Mouse (Mus musculus): ENCODE results near the gene Vasn. TPM values are rescaled to one million over a fixed set of nuclear protein-coding genes. Genes with fewer than 3 reads are reported as not detected.

Vasn gene
- 18.3 and 18.4 TPM in 2 replicates for polyA plus RNA-seq (2015; fragmentation: Nextera tagmentation; extraction: Ambion mirVana)

GRCm38 (mm10) chr16:4639831-4640237 lies at the start of gene Vasn, which contains the start of gene Dnaja3:
TSS of gene Vasn (plus strand) at chr16:4639941.
TSS of gene Dnaja3 (plus strand) at chr16:4639989.
- Histone ChIP-seq H3K4me2 (ENCODE audit: low read depth, low read length) (peak within 1 kb of the TSS; percentile 78), H3K4me1 (ENCODE audit: control insufficient read depth, insufficient read depth, low read length) (peaks cover 46% of the 10 kb centered on the region), H3K27ac (ENCODE audit: low read length) (peak within 1 kb of the TSS; percentile 97), H3K27me3 (ENCODE audit: control insufficient read depth, insufficient read depth, low read length) (no peaks in the 10 kb centered on the region), H3K9me3 (replicated peaks; ENCODE audit: control insufficient read depth, low read length) (no peaks in the 10 kb centered on the region), H3K4me3 (replicated peaks; ENCODE audit: low read length) (peak within 1 kb of the TSS; percentile 83), H3K9ac (ENCODE audit: low read length) (peak within 1 kb of the TSS; percentile 89), H3K36me3 (ENCODE audit: control insufficient read depth, insufficient read depth, low read length) (no peaks in the 10 kb centered on the region)
- WGBS: 2% methylated on average over 22 of the region's 22 CpGs
- ATAC-seq (ENCODE audit: insufficient read depth, low FRiP score): peak; percentile 90

GRCm38 (mm10) chr16:4590236-4590635 lies 49.5 kb upstream of the Vasn start:
- no peak for ATAC-seq (ENCODE audit: insufficient read depth, low FRiP score)
- no peaks in the 10 kb centered on the region for H3K27me3 ChIP-seq (ENCODE audit: control insufficient read depth, insufficient read depth, low read length)
- H3K27ac ChIP-seq (ENCODE audit: low read length): no peak overlapping the region
- H3K9ac ChIP-seq (ENCODE audit: low read length): no peak overlapping the region
- 94% methylated on average over 9 of the region's 9 CpGs for WGBS
- no peaks in the 10 kb centered on the region for H3K9me3 ChIP-seq (replicated peaks; ENCODE audit: control insufficient read depth, low read length)
- H3K4me1 ChIP-seq (ENCODE audit: control insufficient read depth, insufficient read depth, low read length): peaks cover 28% of the 10 kb centered on the region
- H3K36me3 ChIP-seq (ENCODE audit: control insufficient read depth, insufficient read depth, low read length): peaks cover 4% of the 10 kb centered on the region; the same call in 1 of the 2 replicates
- no peak overlapping the region for H3K4me2 ChIP-seq (ENCODE audit: low read depth, low read length)
- no peak overlapping the region for H3K4me3 ChIP-seq (replicated peaks; ENCODE audit: low read length)

DNA sequence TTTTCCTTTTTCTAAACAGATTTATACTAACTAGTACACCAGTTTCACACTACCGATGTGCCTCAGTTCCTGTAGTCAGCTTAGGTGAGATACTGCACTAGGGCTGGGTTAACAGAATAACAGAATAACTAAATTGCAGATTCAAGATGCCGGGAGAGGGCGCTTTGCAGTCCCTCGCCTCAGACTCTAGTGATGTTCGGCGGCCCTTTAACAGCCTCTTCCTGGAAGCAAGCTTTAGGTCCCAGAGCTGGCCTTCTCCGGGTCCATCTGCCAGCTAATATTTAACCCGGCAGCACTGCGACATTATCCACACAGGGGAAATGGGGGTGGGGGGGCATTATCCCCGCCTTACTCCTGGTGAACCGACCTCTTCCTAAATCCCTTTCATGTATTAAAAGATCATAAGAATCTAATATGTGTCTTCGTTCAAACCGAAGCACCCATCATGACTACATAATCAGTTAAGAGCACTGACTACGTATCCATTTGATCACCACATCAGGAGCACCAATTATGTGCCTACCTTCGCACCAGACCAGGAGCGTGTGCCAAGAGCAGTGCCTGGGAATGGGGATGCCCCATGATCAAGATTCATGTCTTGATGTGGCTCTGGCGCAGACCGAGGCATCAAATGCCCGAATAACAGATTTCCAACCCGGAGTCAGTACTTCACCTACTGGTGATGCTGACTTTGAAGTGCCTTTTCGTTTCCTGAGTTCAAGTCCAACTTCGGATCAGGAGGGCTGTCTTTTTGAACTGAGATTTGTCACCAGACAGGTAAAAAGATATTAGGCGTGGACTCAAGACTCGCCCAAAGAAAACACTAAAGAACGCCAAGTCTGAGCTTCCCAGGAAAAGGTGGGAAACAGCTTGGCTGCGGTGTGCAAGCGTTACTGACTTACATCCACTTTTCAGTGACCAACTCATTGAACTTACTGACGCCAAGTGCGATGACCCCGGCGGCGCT lies 46.5 kb upstream of the Vasn start:
- Histone ChIP-seq H3K4me3 (replicated peaks; ENCODE audit: low read length) (peak overlapping the region; percentile 80), H3K4me2 (ENCODE audit: low read depth, low read length) (peak overlapping the region; percentile 63), H3K27ac (ENCODE audit: low read length) (peak overlapping the region; percentile 91), H3K9ac (ENCODE audit: low read length) (peak overlapping the region; percentile 93), H3K27me3 (ENCODE audit: control insufficient read depth, insufficient read depth, low read length) (no peaks in the 10 kb centered on the region), H3K36me3 (ENCODE audit: control insufficient read depth, insufficient read depth, low read length) (peaks cover 4% of the 10 kb centered on the region; the same call in 1 of the 2 replicates), H3K4me1 (ENCODE audit: control insufficient read depth, insufficient read depth, low read length) (peaks cover 45% of the 10 kb centered on the region), H3K9me3 (replicated peaks; ENCODE audit: control insufficient read depth, low read length) (no peaks in the 10 kb centered on the region)
- ATAC-seq (ENCODE audit: insufficient read depth, low FRiP score): no peak
- 12% methylated on average over 32 of the region's 32 CpGs for WGBS

DNA sequence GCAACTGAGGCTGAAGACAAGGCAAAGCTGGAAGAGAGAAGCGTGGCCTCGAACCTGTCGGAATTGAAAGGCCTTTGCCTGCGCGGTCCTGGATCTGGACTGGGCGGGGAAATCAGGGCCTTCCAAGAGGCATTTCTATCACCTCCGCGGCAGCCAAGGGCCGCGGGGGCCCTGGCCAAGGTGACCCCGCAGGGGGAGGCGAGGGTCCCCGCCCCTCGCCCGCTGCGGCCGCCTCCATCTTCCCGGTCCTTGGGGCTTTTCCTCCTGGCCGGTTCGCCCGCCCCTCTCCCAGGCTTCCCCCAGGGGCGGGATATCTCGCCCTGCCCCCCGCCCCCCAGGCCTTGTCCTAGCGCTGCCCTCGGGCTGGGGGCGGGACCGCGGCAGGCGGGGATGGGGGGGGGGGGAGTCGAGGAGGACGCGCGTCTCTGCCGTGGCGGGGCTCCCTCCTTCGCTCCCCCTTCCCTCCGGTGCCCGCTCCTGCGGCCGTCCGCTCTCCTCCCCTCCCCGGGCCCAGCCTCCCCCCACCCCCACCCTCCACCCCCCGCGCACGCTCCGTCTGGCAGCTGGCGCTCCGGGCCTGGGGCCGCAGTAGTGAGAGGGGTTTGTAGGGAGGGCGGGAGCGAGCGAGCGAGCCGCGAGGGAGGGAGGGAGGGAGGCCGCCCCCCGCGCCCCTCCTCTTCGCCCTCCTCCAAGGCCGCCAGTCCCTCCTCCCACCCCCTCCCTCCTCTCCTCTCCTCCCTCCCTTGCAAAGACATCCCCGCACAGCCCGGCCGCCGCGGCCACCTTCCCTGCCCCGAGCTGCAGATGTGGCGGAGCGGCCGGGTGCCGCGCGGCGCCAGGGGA lies 45.5 kb upstream of the Vasn start, which contains the start of gene Glis2:
Gene Glis2 (plus strand): TSS at position 743 of the 843 bp plus-strand sequence.
- 1% methylated on average over 33 of the region's 74 CpGs for WGBS
- Histone ChIP-seq H3K27me3 (ENCODE audit: control insufficient read depth, insufficient read depth, low read length) (no peaks in the 10 kb centered on the region), H3K4me1 (ENCODE audit: control insufficient read depth, insufficient read depth, low read length) (peaks cover 55% of the 10 kb centered on the region), H3K4me2 (ENCODE audit: low read depth, low read length) (peak within 1 kb of the TSS; percentile 63), H3K4me3 (replicated peaks; ENCODE audit: low read length) (peak within 1 kb of the TSS; percentile 80), H3K27ac (ENCODE audit: low read length) (peak within 1 kb of the TSS; percentile 91), H3K9me3 (replicated peaks; ENCODE audit: control insufficient read depth, low read length) (no peaks in the 10 kb centered on the region), H3K36me3 (ENCODE audit: control insufficient read depth, insufficient read depth, low read length) (peaks cover 4% of the 10 kb centered on the region; the same call in 1 of the 2 replicates), H3K9ac (ENCODE audit: low read length) (peak within 1 kb of the TSS; percentile 93)
- peak; percentile 89 for ATAC-seq (ENCODE audit: insufficient read depth, low FRiP score)

- peak overlapping the region; percentile 63 for H3K4me2 ChIP-seq (ENCODE audit: low read depth, low read length)
- H3K27ac ChIP-seq (ENCODE audit: low read length): peak overlapping the region; percentile 91
- peaks cover 57% of the 10 kb centered on the region for H3K4me1 ChIP-seq (ENCODE audit: control insufficient read depth, insufficient read depth, low read length)
- peak overlapping the region; percentile 93 for H3K9ac ChIP-seq (ENCODE audit: low read length)
- ATAC-seq (ENCODE audit: insufficient read depth, low FRiP score): no peak
- no peaks in the 10 kb centered on the region for H3K9me3 ChIP-seq (replicated peaks; ENCODE audit: control insufficient read depth, low read length)
- no peaks in the 10 kb centered on the region for H3K27me3 ChIP-seq (ENCODE audit: control insufficient read depth, insufficient read depth, low read length)
- H3K36me3 ChIP-seq (ENCODE audit: control insufficient read depth, insufficient read depth, low read length): peaks cover 4% of the 10 kb centered on the region; the same call in 1 of the 2 replicates
- peak overlapping the region; percentile 80 for H3K4me3 ChIP-seq (replicated peaks; ENCODE audit: low read length)
- under 1% methylated on average over 39 of the region's 52 CpGs for WGBS
These were observed 44.8 kb upstream of the Vasn start for GRCm38 (mm10) chr16:4594814-4595526.

- WGBS: 6% methylated on average over 5 of the region's 5 CpGs
- peak overlapping the region; percentile 80 for H3K4me3 ChIP-seq (replicated peaks; ENCODE audit: low read length)
These were observed 44.2 kb upstream of the Vasn start for GRCm38 (mm10) chr16:4595527-4595963.

DNA sequence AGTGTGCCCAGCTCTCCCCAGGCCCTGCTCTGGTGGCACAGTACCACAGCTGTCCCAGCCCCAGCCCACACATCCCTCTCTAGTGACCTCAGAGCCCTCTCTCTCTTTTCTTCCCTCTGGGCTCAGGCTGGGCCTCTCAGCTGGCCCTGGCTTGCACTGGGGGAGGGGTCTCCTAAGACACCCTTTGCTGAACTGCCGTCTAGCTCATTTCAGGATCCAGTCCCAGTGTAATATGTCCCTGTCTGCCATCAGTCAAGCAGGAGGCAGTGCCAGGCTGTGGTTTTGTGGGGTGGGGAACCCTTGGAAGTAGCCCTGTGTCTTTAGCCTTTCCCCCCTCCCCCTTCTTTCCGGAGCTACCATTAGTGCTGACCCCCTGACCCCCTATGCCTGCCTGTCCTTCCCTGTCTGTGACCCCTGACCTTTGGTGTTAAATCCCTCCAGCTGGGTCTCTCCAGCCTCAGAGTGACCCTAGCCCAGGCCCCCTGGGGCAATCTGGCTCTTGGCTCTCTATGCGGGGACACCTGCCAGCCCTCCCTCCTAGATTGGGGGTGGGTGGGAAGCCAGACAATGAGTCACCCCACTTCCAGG lies 43.5 kb upstream of the Vasn start:
- Histone ChIP-seq H3K9ac (ENCODE audit: low read length) (peak overlapping the region; percentile 93), H3K9me3 (replicated peaks; ENCODE audit: control insufficient read depth, low read length) (no peaks in the 10 kb centered on the region), H3K4me1 (ENCODE audit: control insufficient read depth, insufficient read depth, low read length) (peaks cover 63% of the 10 kb centered on the region), H3K27me3 (ENCODE audit: control insufficient read depth, insufficient read depth, low read length) (no peaks in the 10 kb centered on the region), H3K4me2 (ENCODE audit: low read depth, low read length) (peak overlapping the region; percentile 63), H3K36me3 (ENCODE audit: control insufficient read depth, insufficient read depth, low read length) (no peaks in the 10 kb centered on the region), H3K4me3 (replicated peaks; ENCODE audit: low read length) (peak overlapping the region; percentile 80), H3K27ac (ENCODE audit: low read length) (peak overlapping the region; percentile 91; the same call in 1 of the 2 replicates)
- WGBS: 20% methylated on average over 3 of the region's 3 CpGs
- ATAC-seq (ENCODE audit: insufficient read depth, low FRiP score): no peak

More at GRCm38 (mm10) chr16:4595527-4595963, 44.2 kb upstream of the Vasn start:
- Histone ChIP-seq H3K36me3 (ENCODE audit: control insufficient read depth, insufficient read depth, low read length) (0 out of 2 replicates have a peak, but pooled peaks cover under 1% of the 10 kb centered on the region), H3K27ac (ENCODE audit: low read length) (peak overlapping the region; percentile 91), H3K27me3 (ENCODE audit: control insufficient read depth, insufficient read depth, low read length) (no peaks in the 10 kb centered on the region), H3K9ac (ENCODE audit: low read length) (peak overlapping the region; percentile 93), H3K4me2 (ENCODE audit: low read depth, low read length) (peak overlapping the region; percentile 63), H3K4me1 (ENCODE audit: control insufficient read depth, insufficient read depth, low read length) (peaks cover 58% of the 10 kb centered on the region), H3K9me3 (replicated peaks; ENCODE audit: control insufficient read depth, low read length) (no peaks in the 10 kb centered on the region)
- peak; percentile 41 for ATAC-seq (ENCODE audit: insufficient read depth, low FRiP score)

DNA sequence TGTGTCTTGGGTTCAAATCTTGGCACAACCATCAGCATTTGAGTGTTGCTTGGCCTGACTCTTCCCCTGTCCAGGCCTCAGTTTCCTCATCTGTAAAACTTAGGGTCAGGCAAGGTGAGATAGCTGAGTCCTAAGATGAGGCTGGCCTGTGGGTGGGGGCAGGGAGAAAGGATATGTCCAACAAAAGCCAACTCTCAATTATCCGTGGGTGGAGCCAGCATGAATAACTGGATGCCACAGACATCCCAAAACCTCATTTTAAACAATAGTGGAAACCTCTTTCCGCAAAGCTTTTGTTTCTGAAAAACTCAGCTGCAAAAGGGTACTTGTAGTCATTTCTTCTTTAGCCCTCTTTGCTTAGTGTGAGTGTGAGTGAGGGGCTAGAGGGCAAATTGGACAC lies 42.9 kb upstream of the Vasn start:
- H3K4me3 ChIP-seq (replicated peaks; ENCODE audit: low read length): peak overlapping the region; percentile 80
- 40% methylated on average over 2 of the region's 2 CpGs for WGBS
- no peak for ATAC-seq (ENCODE audit: insufficient read depth, low FRiP score)
- peaks cover 65% of the 10 kb centered on the region for H3K4me1 ChIP-seq (ENCODE audit: control insufficient read depth, insufficient read depth, low read length)
- H3K4me2 ChIP-seq (ENCODE audit: low read depth, low read length): peak overlapping the region; percentile 63
- H3K27ac ChIP-seq (ENCODE audit: low read length): peak overlapping the region; percentile 91
- H3K36me3 ChIP-seq (ENCODE audit: control insufficient read depth, insufficient read depth, low read length): no peaks in the 10 kb centered on the region
- H3K9ac ChIP-seq (ENCODE audit: low read length): peak overlapping the region; percentile 93; the same call in 1 of the 2 replicates
- H3K9me3 ChIP-seq (replicated peaks; ENCODE audit: control insufficient read depth, low read length): no peaks in the 10 kb centered on the region
- no peaks in the 10 kb centered on the region for H3K27me3 ChIP-seq (ENCODE audit: control insufficient read depth, insufficient read depth, low read length)
